ENCODE assay signal across 8 mouse cellular contexts in genomic region chr7:143055499-143056186, GRCm38 (mm10). TPM values are rescaled to one million over a fixed set of nuclear protein-coding genes. Genes with fewer than 3 reads are reported as not detected.
DNase-seq lines count a peak whose midpoint lies in the region; ATAC-seq and TF ChIP-seq lines count a peak whose summit lies in the region.

No protein-coding gene starts in this region.

- H3K4me1 ChIP-seq in ES-Bruce4 (ENCODE audit: control insufficient read depth, insufficient read depth, low read length), result peaks cover 2% of the 10 kb centered on the region
- peaks cover 68% of the 10 kb centered on the region for H3K4me1 ChIP-seq in heart, embryonic 11.5 days (ENCODE audit: control insufficient read depth, insufficient read depth, low read length)
- peaks cover 98% of the 10 kb centered on the region for H3K4me1 ChIP-seq in liver, embryonic 12.5 days

- peak overlapping the region; percentile 95 for H3K4me3 ChIP-seq in gastrocnemius, adult 2 months
- H3K4me3 ChIP-seq in ES-Bruce4 (ENCODE audit: low read depth, low read length), result no peak overlapping the region
- peak overlapping the region; percentile 8; the same call in 1 of the 2 replicates for H3K4me3 ChIP-seq in heart, embryonic 11.5 days (ENCODE audit: low read depth, low read length)
- peak overlapping the region; percentile 75 for H3K4me3 ChIP-seq in liver, embryonic 12.5 days

- no peak for TF ChIP-seq POLR2A in ES-Bruce4 (IDR thresholded peaks at IDR 0.05; ENCODE audit: insufficient read depth, low read length)

- no peak for TF ChIP-seq EP300 in ES-Bruce4 (IDR thresholded peaks at IDR 0.05; ENCODE audit: insufficient read depth, low read depth, low read length)

- H3K9ac ChIP-seq in ES-Bruce4 (ENCODE audit: low read depth, poor library complexity, severe bottlenecking), result peak overlapping the region; percentile 93
- H3K9ac ChIP-seq in heart, embryonic 11.5 days (ENCODE audit: low read depth, low read length), result peak overlapping the region; percentile 44; the same call in 1 of the 2 replicates
- H3K9ac ChIP-seq in liver, embryonic 12.5 days, result peak overlapping the region; percentile 12; the same call in 1 of the 2 replicates

- peaks cover 36% of the 10 kb centered on the region for H3K36me3 ChIP-seq in ES-Bruce4 (ENCODE audit: control insufficient read depth, insufficient read depth, low read length, poor library complexity, severe bottlenecking)
- H3K36me3 ChIP-seq in heart, embryonic 11.5 days (ENCODE audit: control insufficient read depth, insufficient read depth, low read length), result 0 out of 2 replicates have a peak, but pooled peaks cover 5% of the 10 kb centered on the region
- H3K36me3 ChIP-seq in liver, embryonic 12.5 days, result peaks cover 14% of the 10 kb centered on the region

- WGBS in heart, embryonic 11.5 days (ENCODE audit: insufficient replicate concordance), result 64% methylated on average over 11 of the region's 11 CpGs
- 35% methylated on average over 11 of the region's 11 CpGs for WGBS in liver, embryonic 12.5 days (ENCODE audit: insufficient replicate concordance)

- TF ChIP-seq CTCF in gastrocnemius, adult 2 months (IDR thresholded peaks at IDR 0.05), result no peak
- TF ChIP-seq CTCF in ES-Bruce4 (IDR thresholded peaks at IDR 0.05; ENCODE audit: low read depth, low read length), result no peak

- no peak for ATAC-seq in heart, embryonic 11.5 days (replicated peaks; ENCODE audit: insufficient number of reproducible peaks, low FRiP score, low TSS enrichment)
- no peak for ATAC-seq in liver, embryonic 12.5 days

- DNase-seq in gastrocnemius, adult 2 months, result no peak
- no peak for DNase-seq in gastrocnemius, adult 8-10 months (ENCODE audit: low spot score in 2 of 2)
- no peak for DNase-seq in urinary bladder, postnatal 10 days (ENCODE audit: low spot score)
- no peak for DNase-seq in thymus, postnatal 14 days
- no peak for DNase-seq in layer of hippocampus, adult 18-20 months (ENCODE audit: low spot score in 2 of 2)

- H3K27ac ChIP-seq in gastrocnemius, adult 2 months, result peak overlapping the region; percentile 99
- no peak overlapping the region for H3K27ac ChIP-seq in ES-Bruce4 (ENCODE audit: insufficient read depth, low read length)
- H3K27ac ChIP-seq in heart, embryonic 11.5 days (ENCODE audit: low read depth, low read length), result peak overlapping the region; percentile 95; the same call in 1 of the 2 replicates
- H3K27ac ChIP-seq in liver, embryonic 12.5 days, result peak overlapping the region; percentile 52

- intact Hi-C loops in gastrocnemius, adult 2 months (cut with DNase I), result no loop called here

- H3K4me2 ChIP-seq in heart, embryonic 11.5 days, result peak overlapping the region; percentile 96
- peak overlapping the region; percentile 95 for H3K4me2 ChIP-seq in liver, embryonic 12.5 days

- H3K27me3 ChIP-seq in ES-Bruce4 (ENCODE audit: control insufficient read depth, insufficient read depth, low read length, poor library complexity, severe bottlenecking), result no peaks in the 10 kb centered on the region
- no peaks in the 10 kb centered on the region for H3K27me3 ChIP-seq in heart, embryonic 11.5 days (ENCODE audit: control insufficient read depth, insufficient read depth, low read length)
- no peaks in the 10 kb centered on the region for H3K27me3 ChIP-seq in liver, embryonic 12.5 days (replicated peaks)

- no peaks in the 10 kb centered on the region for H3K9me3 ChIP-seq in ES-Bruce4 (replicated peaks; ENCODE audit: control insufficient read depth, insufficient read depth, low read length, poor library complexity, severe bottlenecking)
- H3K9me3 ChIP-seq in heart, embryonic 11.5 days (replicated peaks; ENCODE audit: control insufficient read depth, low read length), result no peaks in the 10 kb centered on the region
- no peaks in the 10 kb centered on the region for H3K9me3 ChIP-seq in liver, embryonic 12.5 days (replicated peaks)

RNA-seq across cellular contexts. Expression of gene Cd81, which starts 3.1 kb away (rescaled TPM):
- total RNA-seq in gastrocnemius, adult 2 months (2021), result 100 to 1,000 TPM; 100 to 129 TPM
- total RNA-seq in gastrocnemius, adult 8-10 months (2022), result 100 to 1,000 TPM in 1 of 4 experiments, 10 to 100 TPM in 3; 85.0 to 103 (median 88.3) TPM
- polyA plus RNA-seq in ES-Bruce4 (2011; ENCODE audit: insufficient read depth, insufficient read length, low read depth, missing spikeins), result 392 and 406 TPM in 2 replicates
- 632 and 701 TPM in 2 replicates for polyA plus RNA-seq in heart, embryonic 11.5 days (2014; fragmentation: Nextera tagmentation; extraction: Ambion mirVana)
- polyA plus RNA-seq in liver, embryonic 12.5 days (2016; fragmentation: Nextera tagmentation; extraction: Ambion mirVana), result 154 TPM in 2 replicates
- total RNA-seq in layer of hippocampus, adult 18-20 months (2021), result 100 to 1,000 TPM; 459 to 481 TPM

RNA-seq across cellular contexts. Expression of gene Tssc4, which starts 13.4 kb away (rescaled TPM):
- total RNA-seq in gastrocnemius, adult 2 months (2021), result 1 to 10 TPM; 6.6 to 8.2 TPM
- 1 to 10 TPM; 7.1 to 8.3 (median 7.6) TPM for total RNA-seq in gastrocnemius, adult 8-10 months (2022)
- polyA plus RNA-seq in ES-Bruce4 (2011; ENCODE audit: insufficient read depth, insufficient read length, low read depth, missing spikeins), result 18.2 and 21.0 TPM in 2 replicates
- 36.2 and 48.4 TPM in 2 replicates for polyA plus RNA-seq in heart, embryonic 11.5 days (2014; fragmentation: Nextera tagmentation; extraction: Ambion mirVana)
- 50.2 and 50.5 TPM in 2 replicates for polyA plus RNA-seq in liver, embryonic 12.5 days (2016; fragmentation: Nextera tagmentation; extraction: Ambion mirVana)
- 10 to 100 TPM; 39.1 to 48.2 TPM for total RNA-seq in layer of hippocampus, adult 18-20 months (2021)

RNA-seq across cellular contexts. Expression of gene Trpm5, which starts 38.8 kb away (rescaled TPM):
- total RNA-seq in gastrocnemius, adult 2 months (2021), result not detected
- total RNA-seq in gastrocnemius, adult 8-10 months (2022), result not detected
- not detected in 2 replicates for polyA plus RNA-seq in ES-Bruce4 (2011; ENCODE audit: insufficient read depth, insufficient read length, low read depth, missing spikeins)
- polyA plus RNA-seq in heart, embryonic 11.5 days (2014; fragmentation: Nextera tagmentation; extraction: Ambion mirVana), result 1.2 and 2.4 TPM in 2 replicates
- 1.3 and 1.6 TPM in 2 replicates for polyA plus RNA-seq in liver, embryonic 12.5 days (2016; fragmentation: Nextera tagmentation; extraction: Ambion mirVana)
- total RNA-seq in layer of hippocampus, adult 18-20 months (2021), result under 1 TPM in 1 of 2 experiments, not detected in 1; 0.07 TPM

RNA-seq across cellular contexts. Expression of gene Kcnq1, which starts 50.5 kb away (rescaled TPM):
- under 1 TPM; 0.33 to 0.67 TPM for total RNA-seq in gastrocnemius, adult 2 months (2021)
- total RNA-seq in gastrocnemius, adult 8-10 months (2022), result under 1 TPM; 0.20 to 0.48 (median 0.34) TPM
- not detected in 2 replicates for polyA plus RNA-seq in ES-Bruce4 (2011; ENCODE audit: insufficient read depth, insufficient read length, low read depth, missing spikeins)
- polyA plus RNA-seq in heart, embryonic 11.5 days (2014; fragmentation: Nextera tagmentation; extraction: Ambion mirVana), result 9.2 and 12.1 TPM in 2 replicates
- polyA plus RNA-seq in liver, embryonic 12.5 days (2016; fragmentation: Nextera tagmentation; extraction: Ambion mirVana), result 0.21 and 0.61 TPM in 2 replicates
- under 1 TPM; 0.28 to 0.40 TPM for total RNA-seq in layer of hippocampus, adult 18-20 months (2021)

RNA-seq across cellular contexts. Expression of gene Tspan32, which starts 50.8 kb away (rescaled TPM):
- under 1 TPM; 0.23 to 0.39 TPM for total RNA-seq in gastrocnemius, adult 2 months (2021)
- total RNA-seq in gastrocnemius, adult 8-10 months (2022), result under 1 TPM in 2 of 4 experiments, not detected in 2; 0.27 to 0.56 TPM
- not detected in 2 replicates for polyA plus RNA-seq in ES-Bruce4 (2011; ENCODE audit: insufficient read depth, insufficient read length, low read depth, missing spikeins)
- polyA plus RNA-seq in heart, embryonic 11.5 days (2014; fragmentation: Nextera tagmentation; extraction: Ambion mirVana), result 18.2 and 19.5 TPM in 2 replicates
- polyA plus RNA-seq in liver, embryonic 12.5 days (2016; fragmentation: Nextera tagmentation; extraction: Ambion mirVana), result 105 and 106 TPM in 2 replicates
- under 1 TPM in 1 of 2 experiments, not detected in 1; 0.17 TPM for total RNA-seq in layer of hippocampus, adult 18-20 months (2021)

Comparison
In these comparisons a context has a peak if more than half of its experiments do, and no peak if none do; other contexts are left out.
1. H3K9ac ChIP-seq: peak in every context shown above with its lines; median percentile 93 in ES-Bruce4; 44 in heart, embryonic 11.5 days; 12 in liver, embryonic 12.5 days.
2. RNA of gene Tssc4, which starts 13.4 kb away (total RNA-seq): 39.1 to 48.2 TPM in layer of hippocampus, adult 18-20 months; 6.6 to 8.2 TPM in gastrocnemius, adult 2 months and 7.1 to 8.3 TPM in gastrocnemius, adult 8-10 months; every median in the first group is over 4 times any median in the second.